Mouse (Mus musculus) liver, embryonic 15.5 days (tissue): ENCODE results near the gene Kidins220. TPM values are rescaled to one million over a fixed set of nuclear protein-coding genes. Genes with fewer than 3 reads are reported as not detected.

Source experiments
- ATAC-seq: fragments of 200-750 bp; cut with Nextera tagmentation; 2 replicates; pipeline ENCODE4 v1.8.0; 2017; ENCODE audit warnings: moderate number of reproducible peaks, mild to moderate bottlenecking, moderate library complexity; ENCODE audit not compliant: insufficient read depth
- H3K27ac ChIP-seq: fragments of 300-500 bp; sonication (generic); replicated peaks from 2 replicates; pipeline ENCODE4 v1.5.1; 2015; ENCODE audit warnings: mild to moderate bottlenecking, inconsistent platforms
- H3K27me3 ChIP-seq: fragments of 300-500 bp; sonication (generic); 2 replicates; pipeline ENCODE4 v1.6.1; 2015; ENCODE audit warnings: mild to moderate bottlenecking, inconsistent platforms
- H3K36me3 ChIP-seq: fragments of 300-500 bp; sonication (generic); replicated peaks from 2 replicates; pipeline ENCODE4 v1.6.1; 2015; ENCODE audit warnings: moderate library complexity, mild to moderate bottlenecking, inconsistent platforms
- H3K4me1 ChIP-seq: fragments of 300-500 bp; sonication (generic); replicated peaks from 2 replicates; pipeline ENCODE4 v1.6.1; 2015; ENCODE audit warnings: inconsistent platforms
- H3K4me2 ChIP-seq: fragments of 300-500 bp; sonication (generic); 2 replicates; pipeline ENCODE4 v1.6.1; 2015; ENCODE audit warnings: moderate library complexity, mild to moderate bottlenecking, inconsistent platforms
- H3K4me3 ChIP-seq: fragments of 300-500 bp; sonication (generic); replicated peaks from 2 replicates; pipeline ENCODE4 v1.5.1; 2015; ENCODE audit warnings: mild to moderate bottlenecking, inconsistent platforms
- H3K9ac ChIP-seq: fragments of 300-500 bp; sonication (generic); 2 replicates; pipeline ENCODE4 v1.6.1; 2015; ENCODE audit warnings: moderate library complexity, mild to moderate bottlenecking, inconsistent platforms
- H3K9me3 ChIP-seq: fragments of 300-500 bp; sonication (generic); replicated peaks from 2 replicates; pipeline ENCODE4 v1.6.1; 2016; ENCODE audit warnings: inconsistent platforms
- WGBS: fragments of 180-500 bp; shearing (Covaris S2); methylation state at CpG from one replicate; pipeline ENCODE4 v1.1.7; 2015; ENCODE audit warnings: mixed read lengths; ENCODE audit not compliant: insufficient replicate concordance; 5-methylcytosine and 5-hydroxymethylcytosine counted together
- polyA plus RNA-seq: library from polyadenylated mRNA; unstranded; fragments of >200 nt; fragmentation: Nextera tagmentation; extraction: Ambion mirVana; gene quantifications from 2 replicates; pipeline ENCODE4 v1.2.1, GENCODE M21; 2015

Gene Kidins220
- polyA plus RNA-seq, 1 experiment from 2014 or later = 7.1 TPM

DNA sequence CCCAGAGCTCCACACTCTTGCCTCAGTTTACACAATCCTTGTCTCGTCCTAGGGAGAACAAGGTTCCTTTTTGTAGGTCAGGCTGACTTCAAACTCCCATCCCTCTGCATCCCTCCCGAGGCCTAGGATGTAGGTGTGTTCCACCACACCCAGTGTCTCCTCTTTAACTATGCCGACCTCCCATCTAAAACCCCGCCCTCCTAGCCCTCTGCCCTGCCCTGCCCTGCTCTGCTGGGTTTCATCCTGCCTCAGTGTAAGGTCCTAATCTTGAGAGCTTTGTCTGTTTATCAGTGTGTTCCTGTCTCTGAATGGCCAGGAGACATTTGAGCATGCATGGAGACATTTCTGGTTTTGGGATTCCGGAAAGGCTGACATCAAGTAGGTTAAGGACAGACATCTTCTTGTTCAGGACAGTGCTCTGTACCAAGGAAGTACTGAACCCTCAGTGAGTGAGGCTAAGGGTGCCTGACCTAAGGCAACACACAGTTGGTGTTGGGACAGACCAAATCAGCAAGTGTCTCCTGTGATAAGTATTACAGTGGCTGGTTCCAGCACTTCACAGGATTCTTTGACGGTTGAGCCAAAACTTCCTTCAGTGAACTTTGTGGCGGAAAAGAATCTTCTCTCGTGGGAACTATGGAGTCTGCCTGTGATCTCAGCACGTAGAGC lies 32.0 kb upstream of the Kidins220 start:
- Histone ChIP-seq H3K27me3 (no peaks in the 10 kb centered on the region), H3K4me1 (peaks cover 40% of the 10 kb centered on the region), H3K4me2 (peak overlapping the region; percentile 43), H3K4me3 (no peak overlapping the region), H3K27ac (peak overlapping the region; percentile 80), H3K36me3 (no peaks in the 10 kb centered on the region), H3K9ac (peak overlapping the region; percentile 23; the same call in 1 of the 2 replicates), H3K9me3 (no peaks in the 10 kb centered on the region)
- ATAC-seq = peak; percentile 94
- WGBS = 39% methylated on average over 9 of the region's 9 CpGs

DNA sequence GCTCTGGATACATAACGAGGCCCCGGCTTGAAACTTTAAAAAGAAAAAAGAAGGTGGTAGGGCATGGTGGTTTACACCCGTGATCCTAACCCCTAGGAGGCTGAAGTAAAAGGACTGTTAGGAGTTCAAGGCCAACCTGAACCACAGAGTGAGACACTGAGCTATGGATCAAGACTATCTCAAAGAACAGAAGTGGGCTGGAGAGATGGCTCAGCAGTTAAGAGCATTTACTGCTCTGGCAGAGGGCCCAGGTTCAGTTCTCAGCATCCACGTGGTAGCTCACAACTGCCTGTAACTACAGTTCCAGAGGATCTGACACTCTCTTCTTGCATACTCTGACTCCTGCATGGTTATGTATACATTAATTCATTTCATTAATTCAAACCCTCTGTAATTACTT lies 31.3 kb upstream of the Kidins220 start:
- peaks cover 40% of the 10 kb centered on the region for H3K4me1 ChIP-seq
- peak; percentile 59; the same call in 1 of the 2 replicates for ATAC-seq
- H3K4me3 ChIP-seq = no peak overlapping the region
- H3K27ac ChIP-seq = peak overlapping the region; percentile 80
- peak overlapping the region; percentile 43; the same call in 1 of the 2 replicates for H3K4me2 ChIP-seq
- 52% methylated on average over 4 of the region's 4 CpGs for WGBS
- no peaks in the 10 kb centered on the region for H3K36me3 ChIP-seq
- no peaks in the 10 kb centered on the region for H3K27me3 ChIP-seq
- H3K9ac ChIP-seq = 0 out of 2 replicates have a peak overlapping the region, but pooled peaks have one; percentile 3
- H3K9me3 ChIP-seq = no peaks in the 10 kb centered on the region

DNA sequence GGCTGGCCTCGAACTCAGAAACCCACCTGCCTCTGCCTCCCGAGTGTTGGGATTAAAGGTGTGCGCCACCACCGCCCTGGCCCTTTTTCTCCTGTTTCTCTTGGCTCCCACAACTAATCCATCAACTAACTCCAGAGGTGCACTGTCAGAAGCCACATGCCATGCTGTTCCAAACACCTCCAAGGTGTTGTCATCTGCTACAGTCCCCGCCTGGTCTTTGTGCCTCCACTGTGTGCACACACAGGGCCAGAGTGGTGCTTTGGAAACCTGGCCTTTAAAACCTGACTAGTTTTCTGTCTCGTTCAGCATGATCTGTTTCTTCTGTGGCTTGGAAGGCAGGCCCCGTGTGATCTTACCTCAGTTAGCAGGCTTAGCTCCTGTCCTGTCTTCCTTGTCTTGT lies 30.1 kb upstream of the Kidins220 start:
- Histone ChIP-seq H3K36me3 (no peaks in the 10 kb centered on the region), H3K27me3 (no peaks in the 10 kb centered on the region), H3K9me3 (no peaks in the 10 kb centered on the region), H3K4me2 (no peak overlapping the region), H3K9ac (no peak overlapping the region), H3K4me1 (peaks cover 32% of the 10 kb centered on the region), H3K4me3 (no peak overlapping the region), H3K27ac (no peak overlapping the region)
- WGBS = 78% methylated on average over 7 of the region's 7 CpGs
- ATAC-seq = no peak

DNA sequence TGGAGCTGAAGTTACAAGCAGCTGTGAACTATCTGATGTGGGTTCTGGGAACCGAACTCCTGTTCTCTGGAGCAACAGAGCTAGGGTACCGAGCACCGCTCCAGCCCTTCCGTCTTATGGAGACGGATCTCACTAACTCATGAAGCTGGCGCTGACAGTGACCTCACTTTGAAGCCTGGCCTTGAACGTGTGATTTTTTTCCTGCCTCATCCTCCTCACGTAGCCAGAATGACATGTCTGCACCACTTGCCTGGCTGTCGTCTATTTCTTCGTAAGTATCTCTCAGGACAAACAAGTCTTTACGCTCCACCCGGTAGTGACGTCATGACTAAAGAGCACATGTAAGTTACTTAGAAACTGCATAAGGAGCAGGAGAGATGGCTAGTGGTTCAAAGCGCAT lies 27.7 kb upstream of the Kidins220 start:
- no peak overlapping the region for H3K9ac ChIP-seq
- WGBS = 86% methylated on average over 14 of the region's 14 CpGs
- ATAC-seq = no peak
- H3K4me3 ChIP-seq = no peak overlapping the region
- H3K36me3 ChIP-seq = no peaks in the 10 kb centered on the region
- H3K4me1 ChIP-seq = peaks cover 21% of the 10 kb centered on the region
- H3K4me2 ChIP-seq = no peak overlapping the region
- no peaks in the 10 kb centered on the region for H3K27me3 ChIP-seq
- H3K9me3 ChIP-seq = no peaks in the 10 kb centered on the region
- no peak overlapping the region for H3K27ac ChIP-seq

DNA sequence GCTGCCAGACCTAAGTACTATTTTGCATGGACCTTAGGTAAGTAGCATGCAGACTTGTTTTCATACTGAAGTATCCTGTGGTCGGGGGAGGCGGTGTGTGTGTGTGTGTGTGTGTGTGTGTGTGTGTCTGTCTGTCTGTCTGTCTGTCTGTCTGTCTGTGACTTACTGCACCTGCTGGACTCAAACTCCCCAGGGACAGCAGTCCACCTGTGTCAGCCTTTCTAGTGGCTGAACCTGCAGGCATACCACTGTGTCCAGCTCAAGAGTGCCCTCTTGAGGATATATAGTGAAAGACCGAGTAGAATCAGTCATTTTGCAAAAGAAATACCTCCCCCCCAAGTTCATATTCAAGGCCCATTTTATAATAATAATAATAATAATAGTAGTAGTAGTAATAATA lies 26.4 kb upstream of the Kidins220 start:
- no peak for ATAC-seq

DNA sequence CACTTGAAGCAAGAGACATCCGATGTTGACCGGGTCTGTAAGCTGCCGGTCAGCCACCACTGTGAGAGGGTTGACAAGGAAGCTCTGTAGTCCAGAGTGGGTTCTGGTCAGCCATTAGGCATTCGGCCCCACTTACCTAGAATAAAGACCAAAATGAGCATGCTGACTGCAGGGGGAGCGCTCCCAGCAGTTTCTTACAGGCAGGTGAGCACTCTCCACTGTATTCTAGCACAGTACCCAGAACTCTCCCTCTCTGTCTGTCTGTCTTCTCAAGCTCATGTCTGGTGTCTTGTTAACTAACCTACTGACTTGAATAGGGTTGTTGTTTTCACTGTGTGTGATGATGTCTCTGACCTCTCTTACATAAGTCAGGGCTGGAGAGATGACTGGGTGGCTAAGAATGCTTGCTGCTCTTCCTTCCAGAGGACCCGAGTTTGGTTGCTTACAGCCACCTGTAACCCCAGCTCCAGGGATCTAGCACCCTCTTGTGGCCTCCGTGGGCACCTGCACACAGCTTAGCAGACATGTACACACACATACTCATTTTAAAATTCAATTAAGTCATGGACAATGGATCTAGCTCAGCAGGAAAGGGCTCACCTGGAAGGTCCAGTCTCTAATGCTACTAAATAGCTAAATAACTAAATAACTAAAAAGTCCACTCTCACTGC lies 24.2 kb upstream of the Kidins220 start:
- Histone ChIP-seq H3K4me1 (no peaks in the 10 kb centered on the region), H3K27me3 (no peaks in the 10 kb centered on the region), H3K9me3 (no peaks in the 10 kb centered on the region), H3K9ac (no peak overlapping the region), H3K36me3 (no peaks in the 10 kb centered on the region), H3K4me3 (no peak overlapping the region), H3K27ac (no peak overlapping the region), H3K4me2 (no peak overlapping the region)
- WGBS = 72% methylated on average over 7 of the region's 7 CpGs
- no peak for ATAC-seq

More for the DNA sequence above, 26.4 kb upstream of the Kidins220 start:
- no peak overlapping the region for H3K9ac ChIP-seq
- H3K27me3 ChIP-seq = no peaks in the 10 kb centered on the region
- peaks cover 8% of the 10 kb centered on the region for H3K4me1 ChIP-seq
- no peaks in the 10 kb centered on the region for H3K36me3 ChIP-seq
- no peak overlapping the region for H3K4me3 ChIP-seq
- no peak overlapping the region for H3K4me2 ChIP-seq
- H3K27ac ChIP-seq = no peak overlapping the region
- no peaks in the 10 kb centered on the region for H3K9me3 ChIP-seq
- WGBS = 58% methylated on average over 3 of the region's 3 CpGs

DNA sequence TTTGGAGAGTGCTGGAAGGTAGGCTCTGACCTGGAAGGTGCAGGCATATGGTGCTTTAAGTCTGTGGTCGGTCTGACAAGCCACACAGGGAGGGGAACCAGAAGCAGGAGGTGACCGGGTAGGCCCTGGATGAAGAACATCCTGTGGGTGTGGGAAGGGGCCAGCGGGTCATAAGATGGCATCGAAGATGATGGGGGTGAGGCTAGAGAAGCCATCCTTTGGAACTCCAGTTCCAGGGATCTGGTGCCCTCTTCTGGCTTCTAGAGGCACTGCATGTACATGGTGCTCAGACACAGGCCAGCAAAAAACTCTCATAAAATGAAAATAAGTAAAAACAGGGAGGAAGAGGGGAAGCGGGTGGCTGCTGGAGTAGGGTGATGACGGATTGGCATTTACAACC lies 22.6 kb upstream of the Kidins220 start:
- Histone ChIP-seq H3K4me2 (no peak overlapping the region), H3K4me3 (no peak overlapping the region), H3K27ac (no peak overlapping the region), H3K27me3 (no peaks in the 10 kb centered on the region), H3K9me3 (no peaks in the 10 kb centered on the region), H3K4me1 (no peaks in the 10 kb centered on the region), H3K9ac (no peak overlapping the region), H3K36me3 (no peaks in the 10 kb centered on the region)
- 27% methylated on average over 6 of the region's 6 CpGs for WGBS
- ATAC-seq = peak; percentile 9; the same call in 1 of the 2 replicates

DNA sequence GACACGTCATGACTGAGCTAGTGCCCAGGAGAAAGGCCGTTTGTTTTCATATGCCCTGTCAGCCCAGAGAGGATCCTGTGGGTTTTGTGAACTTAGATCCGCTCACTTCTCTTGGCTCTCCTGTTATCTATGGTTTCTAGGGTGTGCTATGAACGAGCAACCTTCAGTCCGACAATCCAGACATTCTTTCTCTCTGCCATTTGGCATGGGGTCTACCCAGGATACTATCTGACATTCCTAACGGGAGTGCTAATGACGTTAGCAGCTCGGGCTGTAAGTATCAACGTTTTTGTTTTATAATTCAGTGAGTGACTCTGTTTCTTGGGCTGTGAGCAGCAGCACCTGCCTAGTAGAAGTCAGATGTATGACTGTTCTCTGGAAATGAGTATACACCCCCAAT lies 19.6 kb upstream of the Kidins220 start:
- Histone ChIP-seq H3K4me2 (no peak overlapping the region), H3K4me3 (no peak overlapping the region), H3K27ac (no peak overlapping the region), H3K9me3 (no peaks in the 10 kb centered on the region), H3K27me3 (no peaks in the 10 kb centered on the region), H3K9ac (no peak overlapping the region), H3K4me1 (no peaks in the 10 kb centered on the region), H3K36me3 (no peaks in the 10 kb centered on the region)
- 63% methylated on average over 9 of the region's 9 CpGs for WGBS
- ATAC-seq = no peak

DNA sequence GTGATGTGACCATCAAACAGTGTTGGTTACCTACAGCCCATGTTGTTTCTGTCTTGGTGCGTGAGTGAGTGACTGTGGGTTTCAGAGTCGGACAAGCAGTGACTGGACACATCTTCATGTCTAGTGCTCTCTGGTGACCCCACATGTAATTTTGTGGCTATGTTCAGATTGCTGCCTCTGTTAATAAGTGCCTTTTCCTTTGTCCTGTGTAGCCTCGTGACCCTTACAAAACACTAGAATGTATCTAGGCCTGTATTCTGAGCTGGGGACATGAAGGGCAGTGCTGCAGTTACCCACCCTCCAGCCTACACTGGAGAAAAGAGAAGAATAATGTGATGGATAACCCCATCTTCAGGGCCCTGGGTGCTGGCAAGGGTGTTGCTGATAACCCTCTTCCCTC lies 16.2 kb upstream of the Kidins220 start:
- Histone ChIP-seq H3K4me2 (no peak overlapping the region), H3K9me3 (no peaks in the 10 kb centered on the region), H3K9ac (no peak overlapping the region), H3K4me1 (peaks cover 5% of the 10 kb centered on the region), H3K36me3 (no peaks in the 10 kb centered on the region), H3K27ac (no peak overlapping the region), H3K27me3 (no peaks in the 10 kb centered on the region), H3K4me3 (no peak overlapping the region)
- no peak for ATAC-seq
- 71% methylated on average over 3 of the region's 3 CpGs for WGBS

DNA sequence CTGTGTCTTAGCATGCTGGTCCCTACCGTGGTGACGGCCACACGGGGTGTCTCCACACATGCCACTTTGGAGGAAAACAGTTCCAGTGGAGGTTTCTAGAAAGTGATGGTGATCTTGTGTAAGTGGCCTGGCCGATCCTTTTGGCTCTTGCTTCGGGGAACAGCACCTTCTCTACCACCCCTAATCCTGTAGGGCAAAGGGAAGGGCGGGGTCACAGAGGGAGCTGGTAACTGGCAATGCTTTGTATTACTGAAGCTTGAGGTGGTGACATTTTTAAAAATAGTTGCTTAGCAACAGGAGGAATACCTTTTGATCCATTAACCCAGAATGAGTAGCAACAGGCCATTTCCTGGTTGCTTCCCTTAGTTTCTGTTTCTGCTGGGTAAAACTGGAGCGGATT lies 12.9 kb upstream of the Kidins220 start:
- no peaks in the 10 kb centered on the region for H3K9me3 ChIP-seq
- no peaks in the 10 kb centered on the region for H3K27me3 ChIP-seq
- no peaks in the 10 kb centered on the region for H3K36me3 ChIP-seq
- H3K4me1 ChIP-seq = peaks cover 9% of the 10 kb centered on the region
- H3K9ac ChIP-seq = no peak overlapping the region
- H3K4me3 ChIP-seq = no peak overlapping the region
- H3K27ac ChIP-seq = no peak overlapping the region
- ATAC-seq = no peak
- WGBS = 77% methylated on average over 7 of the region's 7 CpGs
- H3K4me2 ChIP-seq = no peak overlapping the region

DNA sequence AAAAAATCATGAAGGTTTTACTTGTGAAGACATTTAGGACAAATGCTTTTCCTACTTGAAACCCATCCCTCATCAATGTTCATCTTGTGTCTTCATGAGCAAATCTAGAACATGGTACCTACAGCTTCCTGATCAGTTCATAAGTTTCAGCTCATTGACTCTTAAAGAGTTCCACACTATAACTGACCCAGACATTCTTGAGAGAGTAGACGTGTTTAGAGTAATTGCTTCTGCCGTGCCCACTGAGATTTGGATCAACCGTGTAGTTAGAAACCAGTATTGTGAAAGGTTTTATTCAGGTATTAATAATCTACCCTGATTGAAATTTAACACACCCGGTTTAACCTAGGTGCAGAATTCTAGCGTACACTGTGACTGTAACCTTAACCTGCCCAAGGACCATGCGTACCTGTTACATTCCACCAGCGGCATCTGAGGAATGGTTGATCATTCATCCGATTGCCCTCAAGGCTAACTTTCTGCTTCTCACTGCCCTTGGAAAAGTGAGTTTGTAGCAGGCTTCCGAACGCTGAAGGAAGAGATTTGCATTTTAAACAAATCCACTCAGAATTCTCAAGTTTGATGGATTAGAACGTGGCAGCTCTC lies 12.3 kb upstream of the Kidins220 start:
- no peak for ATAC-seq
- Histone ChIP-seq H3K27me3 (no peaks in the 10 kb centered on the region), H3K9me3 (no peaks in the 10 kb centered on the region), H3K36me3 (no peaks in the 10 kb centered on the region), H3K4me3 (no peak overlapping the region), H3K9ac (no peak overlapping the region), H3K4me1 (peaks cover 9% of the 10 kb centered on the region), H3K4me2 (no peak overlapping the region), H3K27ac (no peak overlapping the region)
- WGBS = 82% methylated on average over 11 of the region's 11 CpGs
